Mouse (Mus musculus): ENCODE measurements around the gene Cdk15.

DNA sequence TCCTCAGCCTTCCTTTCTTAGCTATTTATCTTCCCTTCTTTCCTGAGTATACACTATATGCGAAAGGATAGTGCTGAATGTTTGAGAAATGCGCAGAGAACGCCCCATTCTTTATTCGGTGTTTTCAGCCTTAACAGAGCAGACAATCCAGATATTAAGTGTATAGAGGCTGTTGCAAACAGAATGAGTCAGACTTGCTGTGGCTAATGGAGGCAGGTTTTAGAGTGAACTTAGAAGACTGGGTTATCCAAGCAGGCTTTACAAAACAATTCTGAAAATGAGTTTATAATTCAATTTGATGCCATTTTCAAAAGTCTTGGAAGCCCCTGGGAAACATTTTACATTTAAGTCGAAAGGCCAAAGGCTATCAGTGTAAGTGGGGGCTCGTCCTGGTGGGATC lies 12.8 kb downstream of the Cdk15 start:
- TF ChIP-seq CTCF (IDR thresholded peaks at IDR 0.05; ENCODE audit: low read depth, low read length) (no peak), GATA1 (IDR thresholded peaks at IDR 0.05; ENCODE audit: borderline replicate concordance, low read length) (no peak), TAL1 (conservative IDR thresholded peaks at IDR 0.05; ENCODE audit: low read depth, low read length) (no peak), GATA2 (IDR thresholded peaks at IDR 0.05; ENCODE audit: borderline replicate concordance, low read depth, low read length) (no peak)
